8 mouse cellular contexts compared by ENCODE assay signal in the genomic region with DNA sequence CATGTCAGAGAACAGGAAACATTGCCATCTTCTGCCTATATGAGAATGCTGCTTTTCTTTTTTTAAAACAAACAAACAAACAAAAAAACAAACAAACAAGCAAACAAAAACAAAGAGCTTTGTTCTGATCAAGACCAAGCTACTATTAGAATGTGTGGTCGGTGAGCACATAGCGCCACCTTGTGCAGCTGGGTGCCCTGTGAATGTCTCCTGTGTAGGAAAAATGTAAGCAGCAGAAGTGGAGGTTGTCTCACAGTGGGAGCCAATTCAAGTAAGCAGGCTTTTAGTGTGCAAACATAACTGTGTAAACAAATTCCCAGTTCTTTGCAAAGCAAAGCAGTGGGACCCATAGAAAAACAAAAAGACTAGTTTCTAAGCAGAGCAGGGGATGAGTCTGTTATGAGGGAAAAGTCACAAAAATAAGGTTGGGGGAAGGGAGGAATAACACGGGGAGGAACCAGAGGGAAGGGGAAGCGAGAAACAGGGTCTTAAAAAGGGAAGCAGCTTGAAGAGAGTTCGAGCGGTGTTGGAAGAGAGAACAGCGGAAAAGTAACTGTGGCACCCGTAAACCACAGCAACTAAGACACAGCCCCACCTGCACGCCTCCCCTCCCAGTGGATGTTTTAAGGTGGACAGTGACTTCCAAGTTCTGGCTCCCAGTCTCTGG. TPM values are rescaled to one million over a fixed set of nuclear protein-coding genes. Genes with fewer than 3 reads are reported as not detected.
DNase-seq lines count a peak whose midpoint lies in the region; ATAC-seq and TF ChIP-seq lines count a peak whose summit lies in the region.
"Had no signal": no experiment of that assay in that cellular context is flagged by ENCODE, and none has a peak within 500 bp of the region (broad histone marks: within the 10 kb centered on the region; RNA-seq: fewer than 3 reads in every experiment).

No protein-coding gene starts in this region.

- peak; percentile 45 for TF ChIP-seq CTCF in kidney, adult 2 months (conservative IDR thresholded peaks at IDR 0.05; ENCODE audit: insufficient read depth, insufficient read length, low read depth, low read length)
- TF ChIP-seq CTCF in embryonic fibroblast, embryonic 13.5 days (IDR thresholded peaks at IDR 0.05; ENCODE audit: borderline replicate concordance, insufficient read depth, low read length): peak; percentile 77; the same call in 1 of the 2 replicates

- no peaks in the 10 kb centered on the region for H3K9me3 ChIP-seq in kidney, embryonic 16.5 days (ENCODE audit: low read length)
- no peaks in the 10 kb centered on the region for H3K9me3 ChIP-seq in liver, embryonic 13.5 days (replicated peaks)
- no peaks in the 10 kb centered on the region for H3K9me3 ChIP-seq in hindbrain, embryonic 14.5 days (ENCODE audit: control insufficient read depth, low read length)
- H3K9me3 ChIP-seq: limb, embryonic 12.5 days had no signal

- no peak overlapping the region for H3K4me2 ChIP-seq in kidney, embryonic 16.5 days (replicated peaks; ENCODE audit: low read depth, low read length)
- H3K4me2 ChIP-seq in liver, embryonic 13.5 days: 0 out of 2 replicates have a peak overlapping the region, but pooled peaks have one; percentile 8
- no peak overlapping the region for H3K4me2 ChIP-seq in hindbrain, embryonic 14.5 days (replicated peaks)
- H3K4me2 ChIP-seq: limb, embryonic 12.5 days had no signal

- peak; percentile 23 for DNase-seq in kidney, adult 2 months
- peak; percentile 52 for DNase-seq in ES-CJ7 (ENCODE audit: low read depth, low spot score)
- DNase-seq in liver, embryonic 13.5 days: no peak
- DNase-seq in splenic B cell, adult 2 months (ENCODE audit: low read depth, low spot score): peak; percentile 31
- no peak for DNase-seq in hindbrain, embryonic 14.5 days (ENCODE audit: low spot score)

- H3K9ac ChIP-seq in kidney, embryonic 16.5 days (replicated peaks; ENCODE audit: low read length): no peak overlapping the region
- H3K9ac ChIP-seq in liver, embryonic 13.5 days: no peak overlapping the region
- H3K9ac ChIP-seq in hindbrain, embryonic 14.5 days: no peak overlapping the region
- H3K9ac ChIP-seq: limb, embryonic 12.5 days had no signal

- 56% methylated on average over 9 of the region's 9 CpGs for WGBS in kidney, adult 2 months
- 69% methylated on average over 9 of the region's 9 CpGs for WGBS in kidney, embryonic 16.5 days
- 13% methylated on average over 9 of the region's 9 CpGs for WGBS in liver, embryonic 13.5 days (ENCODE audit: insufficient replicate concordance)
- WGBS in hindbrain, embryonic 14.5 days: 54% methylated on average over 9 of the region's 9 CpGs

- H3K4me1 ChIP-seq in kidney, adult 2 months (ENCODE audit: control insufficient read depth, insufficient read depth, low read length): no peaks in the 10 kb centered on the region
- H3K4me1 ChIP-seq in kidney, embryonic 16.5 days (ENCODE audit: insufficient read depth, low read length): no peaks in the 10 kb centered on the region
- H3K4me1 ChIP-seq in embryonic fibroblast, embryonic 13.5 days (ENCODE audit: control insufficient read depth, insufficient read depth, low read length): no peaks in the 10 kb centered on the region
- H3K4me1 ChIP-seq in liver, embryonic 13.5 days (replicated peaks): no peaks in the 10 kb centered on the region
- H3K4me1 ChIP-seq in hindbrain, embryonic 14.5 days (replicated peaks; ENCODE audit: control insufficient read depth, insufficient read depth, low read length): no peaks in the 10 kb centered on the region
- H3K4me1 ChIP-seq: limb, embryonic 12.5 days had no signal

- TF ChIP-seq POLR2A in kidney, adult 2 months (IDR thresholded peaks at IDR 0.05; ENCODE audit: low read depth, low read length): no peak
- no peak for TF ChIP-seq POLR2A in embryonic fibroblast, embryonic 13.5 days (IDR thresholded peaks at IDR 0.05; ENCODE audit: low read depth, low read length)

- H3K27ac ChIP-seq in kidney, adult 2 months (ENCODE audit: insufficient read depth, low read depth, low read length): no peak overlapping the region
- H3K27ac ChIP-seq in kidney, embryonic 16.5 days (ENCODE audit: low read length): no peak overlapping the region
- no peak overlapping the region for H3K27ac ChIP-seq in embryonic fibroblast, embryonic 13.5 days (ENCODE audit: insufficient read depth, low read length)
- H3K27ac ChIP-seq in liver, embryonic 13.5 days: no peak overlapping the region
- no peak overlapping the region for H3K27ac ChIP-seq in hindbrain, embryonic 14.5 days
- H3K27ac ChIP-seq: limb, embryonic 12.5 days had no signal

- no peaks in the 10 kb centered on the region for H3K36me3 ChIP-seq in kidney, adult 2 months (ENCODE audit: control insufficient read depth, insufficient read depth, low read length)
- no peaks in the 10 kb centered on the region for H3K36me3 ChIP-seq in kidney, embryonic 16.5 days (ENCODE audit: insufficient read depth, low read length)
- H3K36me3 ChIP-seq in liver, embryonic 13.5 days: no peaks in the 10 kb centered on the region
- no peaks in the 10 kb centered on the region for H3K36me3 ChIP-seq in splenic B cell, adult 2 months (ENCODE audit: control insufficient read depth, insufficient read depth, low read length, poor library complexity, severe bottlenecking)
- no peaks in the 10 kb centered on the region for H3K36me3 ChIP-seq in hindbrain, embryonic 14.5 days (replicated peaks; ENCODE audit: control insufficient read depth, insufficient read depth)
- H3K36me3 ChIP-seq: limb, embryonic 12.5 days had no signal

- H3K4me3 ChIP-seq in kidney, adult 2 months (ENCODE audit: insufficient read depth, low read depth, low read length): no peak overlapping the region
- H3K4me3 ChIP-seq in kidney, embryonic 16.5 days (ENCODE audit: low read length): no peak overlapping the region
- H3K4me3 ChIP-seq in embryonic fibroblast, embryonic 13.5 days (ENCODE audit: insufficient read depth, low read length): no peak overlapping the region
- H3K4me3 ChIP-seq in liver, embryonic 13.5 days (replicated peaks): no peak overlapping the region
- no peak overlapping the region for H3K4me3 ChIP-seq in hindbrain, embryonic 14.5 days (replicated peaks; ENCODE audit: low read length)
- H3K4me3 ChIP-seq: limb, embryonic 12.5 days had no signal

- ATAC-seq in kidney, embryonic 16.5 days (ENCODE audit: low FRiP score, low TSS enrichment): no peak
- ATAC-seq in liver, embryonic 13.5 days (ENCODE audit: low read depth): no peak
- no peak for ATAC-seq in hindbrain, embryonic 14.5 days (ENCODE audit: low FRiP score)

- no peaks in the 10 kb centered on the region for H3K27me3 ChIP-seq in kidney, adult 2 months (replicated peaks; ENCODE audit: control insufficient read depth, insufficient read depth, low read length)
- H3K27me3 ChIP-seq in kidney, embryonic 16.5 days (ENCODE audit: insufficient read depth, low read length): no peaks in the 10 kb centered on the region
- H3K27me3 ChIP-seq in liver, embryonic 13.5 days: no peaks in the 10 kb centered on the region
- H3K27me3 ChIP-seq in splenic B cell, adult 2 months (ENCODE audit: control insufficient read depth, insufficient read depth, low read length, poor library complexity, severe bottlenecking): no peaks in the 10 kb centered on the region
- no peaks in the 10 kb centered on the region for H3K27me3 ChIP-seq in hindbrain, embryonic 14.5 days (ENCODE audit: control insufficient read depth, insufficient read depth, low read length)
- H3K27me3 ChIP-seq: limb, embryonic 12.5 days had no signal

RNA-seq across cellular contexts. Expression of a gene that starts 40.4 kb away (rescaled TPM):
- not detected in 2 replicates for polyA plus RNA-seq in kidney, adult 2 months (2012; rRNA removed)
- polyA plus RNA-seq in kidney, embryonic 16.5 days (2015; fragmentation: Nextera tagmentation; extraction: Ambion mirVana): not detected in 2 replicates
- not detected in 2 replicates for polyA plus RNA-seq in embryonic fibroblast, embryonic 13.5 days (2011; ENCODE audit: insufficient read length, low read depth, missing spikeins)
- polyA plus RNA-seq in liver, embryonic 13.5 days (2015; fragmentation: Nextera tagmentation; extraction: Ambion mirVana): not detected in 2 replicates
- 0.90 TPM in 1 of 2 replicates, not detected in the other for polyA plus RNA-seq in hindbrain, embryonic 14.5 days (2014; fragmentation: Nextera tagmentation; extraction: Ambion mirVana)
- polyA plus RNA-seq: limb, embryonic 12.5 days had no signal

Comparison
In these comparisons a context has a peak if more than half of its experiments do, and no peak if none do; other contexts are left out.
1. DNase-seq: peak in kidney, adult 2 months (single experiment), ES-CJ7 (single experiment) and splenic B cell, adult 2 months (single experiment); none in liver, embryonic 13.5 days (single experiment) and hindbrain, embryonic 14.5 days (single experiment).